Mouse (Mus musculus) brain, adult 2 months (tissue): ENCODE data around the gene Osbpl3.

ENCODE experiments used
- DNase-seq: peaks from one replicate; pipeline ENCODE4 v3.0.0; 2011; ENCODE audit warnings: low read depth, low spot score

Gene Osbpl3

DNA sequence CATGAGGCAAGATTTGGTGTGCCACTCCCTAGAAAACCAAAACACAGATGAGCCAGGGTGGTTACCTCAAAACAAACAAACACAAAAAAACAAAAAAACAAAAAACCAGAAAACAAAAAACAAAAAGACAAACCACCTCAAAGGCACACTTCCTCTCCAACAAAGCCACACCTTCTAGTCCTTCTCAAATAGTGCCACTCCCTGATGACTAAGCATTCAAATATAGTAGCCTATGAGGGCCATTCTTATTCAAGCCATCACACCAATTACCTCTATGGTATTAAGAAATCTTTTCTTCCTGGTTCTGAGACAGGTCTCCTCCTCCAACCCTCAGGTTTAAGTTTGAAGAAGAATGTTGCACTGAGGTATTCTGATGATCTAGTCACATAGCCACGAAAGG lies 79.3 kb downstream of the Osbpl3 start:
- no peak for DNase-seq

DNA sequence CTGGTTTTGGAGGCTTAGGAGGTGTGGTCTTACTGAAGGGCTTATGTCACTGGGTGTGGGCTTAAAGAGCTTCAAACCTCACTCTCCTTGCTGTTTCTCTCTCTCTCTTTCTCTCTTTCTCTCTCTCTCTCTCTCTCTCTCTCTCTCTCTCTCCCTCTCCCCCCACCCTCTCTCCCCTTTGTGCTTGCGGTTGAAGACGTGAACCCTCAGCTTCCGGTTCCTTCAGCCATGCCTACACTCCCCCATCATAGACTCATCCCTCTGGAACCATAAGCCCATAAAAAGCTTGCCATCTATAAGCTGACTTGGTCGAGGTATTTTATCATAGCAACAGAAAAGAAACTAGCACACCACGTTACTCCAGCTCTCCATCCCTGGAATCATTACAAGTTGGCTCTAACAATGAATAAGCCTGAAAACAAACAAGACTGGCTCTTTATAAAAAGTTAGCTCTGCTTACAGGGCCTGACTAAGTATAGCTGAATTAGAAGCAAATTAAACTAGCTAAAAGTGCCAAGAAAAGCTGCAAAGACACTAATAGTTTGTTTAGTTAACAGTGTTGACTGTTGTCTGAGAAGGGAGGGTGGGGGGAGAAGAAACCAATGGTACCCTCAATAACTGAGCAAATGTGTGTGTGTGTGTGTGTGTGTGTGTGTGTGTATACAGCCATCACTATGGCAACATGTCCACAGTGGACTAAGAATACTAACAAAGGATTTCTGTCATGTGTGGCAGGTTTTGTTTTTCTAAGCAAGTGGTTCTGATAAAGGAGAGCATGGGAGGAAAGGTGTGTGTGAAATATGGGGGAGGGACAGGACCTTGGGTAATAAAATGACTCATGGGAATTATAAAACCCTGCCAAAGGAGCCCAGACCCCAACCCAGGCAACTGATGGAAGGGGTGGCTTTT lies 83.2 kb downstream of the Osbpl3 start:
- no peak for DNase-seq

DNA sequence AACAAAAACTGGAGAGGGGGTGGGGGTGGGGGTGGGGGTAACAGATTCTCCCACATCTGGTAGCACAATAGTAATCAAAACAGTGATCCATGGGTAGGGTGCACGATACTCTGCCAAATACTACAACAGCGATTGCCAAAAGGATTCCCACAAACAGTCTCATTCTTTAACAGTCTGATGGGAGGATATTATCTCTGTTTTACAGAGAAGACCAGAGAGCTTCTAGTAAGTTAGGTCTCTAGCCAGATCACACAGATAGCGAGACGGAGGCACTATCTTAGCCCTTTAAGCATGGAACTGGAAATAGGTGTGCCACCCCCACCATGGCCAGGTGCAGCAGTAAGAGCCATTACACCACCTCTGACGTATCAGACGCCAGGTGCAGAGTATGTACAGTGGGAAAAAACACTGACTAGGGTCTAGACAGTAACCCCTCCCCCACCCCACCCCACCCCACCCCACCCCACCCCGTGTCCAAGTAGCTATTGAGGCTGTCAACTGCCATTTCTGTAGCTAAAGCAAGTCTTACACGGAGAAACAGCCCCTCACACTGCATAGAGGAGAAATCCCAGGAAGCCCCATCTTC lies 84.4 kb downstream of the Osbpl3 start:
- DNase-seq: no peak

DNA sequence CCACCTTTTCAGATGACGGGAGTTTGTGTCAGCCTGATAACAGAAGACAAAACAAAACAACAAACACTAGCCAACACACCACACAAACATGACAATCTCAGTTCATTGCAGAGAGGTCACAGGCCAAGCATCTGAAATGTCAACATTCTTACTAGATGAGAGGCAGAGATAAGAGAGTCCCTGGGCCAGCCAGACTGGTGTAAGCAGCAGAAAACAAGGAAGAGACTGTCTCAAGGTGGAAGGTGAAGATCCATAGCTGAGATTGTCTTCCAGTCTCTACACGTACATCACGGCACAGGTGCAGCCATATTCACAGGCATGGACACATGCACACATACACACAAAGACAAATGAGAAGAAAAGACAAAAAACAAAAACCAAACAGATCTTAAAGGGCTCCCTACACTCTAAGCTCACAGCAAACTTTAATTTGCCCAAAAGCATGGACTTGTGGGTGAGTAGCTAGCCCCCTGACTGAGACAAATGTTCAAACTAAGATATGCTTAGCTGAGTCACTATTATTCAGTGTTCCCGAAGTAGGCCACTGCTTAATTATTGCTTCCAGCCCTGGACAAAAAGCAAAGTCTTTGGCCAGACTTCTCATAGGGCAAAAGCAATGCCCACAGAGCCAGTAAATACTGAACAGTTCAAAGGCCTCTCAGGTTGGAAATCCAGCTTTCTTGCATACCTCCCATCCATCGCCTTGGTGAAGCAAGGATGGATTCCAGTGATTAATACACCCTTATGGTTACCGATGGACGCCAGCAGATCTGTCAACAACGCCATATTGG lies 87.3 kb downstream of the Osbpl3 start:
- DNase-seq: no peak

DNA sequence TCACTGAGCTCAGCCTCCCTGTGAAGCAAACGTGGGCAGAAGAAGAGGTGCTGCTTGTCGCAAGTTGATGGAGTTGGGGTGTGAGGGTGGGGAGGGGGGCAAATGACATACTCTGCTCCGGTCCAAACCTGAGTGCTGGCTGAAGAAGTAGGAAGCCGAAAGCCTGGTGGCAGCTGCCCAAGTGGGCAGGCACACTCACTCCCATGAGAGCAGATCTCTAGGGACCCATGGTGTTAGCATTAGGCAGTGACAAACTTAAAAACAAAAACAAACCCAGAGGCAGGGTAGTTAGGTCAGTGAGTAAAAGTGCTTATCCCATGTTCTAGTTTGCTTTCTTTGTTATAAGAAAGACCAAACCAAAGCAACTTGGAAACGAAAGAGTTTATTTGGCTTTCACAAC lies 88.2 kb downstream of the Osbpl3 start:
- no peak for DNase-seq

DNA sequence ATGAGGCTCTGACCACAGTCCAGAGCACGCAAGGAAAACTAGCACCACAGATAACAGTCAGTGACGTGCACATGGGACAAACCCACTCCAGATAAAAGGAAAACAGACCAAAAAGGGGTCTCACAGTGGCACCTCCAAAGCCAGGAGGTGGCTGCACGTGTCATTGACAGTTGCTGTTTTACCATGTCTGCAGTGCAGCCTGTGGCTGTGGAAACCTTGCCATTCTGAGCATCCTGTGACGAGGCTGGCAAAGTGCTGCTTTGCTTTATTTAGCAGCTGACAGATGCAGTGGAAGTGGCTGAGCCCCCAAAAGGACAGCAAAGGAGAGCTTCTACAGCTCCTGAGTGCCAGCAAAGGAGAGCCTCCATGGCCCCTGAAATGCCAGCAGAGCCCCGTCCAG lies 89.3 kb downstream of the Osbpl3 start:
- peak; percentile 92 for DNase-seq

DNA sequence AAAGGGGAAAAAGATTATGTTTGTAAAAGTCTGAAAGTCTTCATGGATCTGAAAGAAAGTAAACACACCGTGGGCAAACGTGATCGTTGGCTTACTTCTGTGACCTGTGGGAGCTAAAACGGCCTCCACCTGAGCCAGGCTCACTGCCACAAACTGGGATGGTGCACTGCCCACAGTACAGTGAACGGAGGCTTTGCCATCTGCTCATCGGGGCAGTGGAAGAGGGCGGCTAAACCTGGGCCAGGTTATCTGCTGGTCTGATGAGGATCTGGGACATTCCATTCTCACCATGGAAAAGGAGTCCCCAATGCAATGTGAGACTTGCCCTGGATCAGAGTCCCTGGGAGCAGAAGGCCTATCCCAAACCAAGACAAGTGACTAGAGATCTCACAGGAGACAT lies 89.7 kb downstream of the Osbpl3 start:
- peak; percentile 96 for DNase-seq

DNA sequence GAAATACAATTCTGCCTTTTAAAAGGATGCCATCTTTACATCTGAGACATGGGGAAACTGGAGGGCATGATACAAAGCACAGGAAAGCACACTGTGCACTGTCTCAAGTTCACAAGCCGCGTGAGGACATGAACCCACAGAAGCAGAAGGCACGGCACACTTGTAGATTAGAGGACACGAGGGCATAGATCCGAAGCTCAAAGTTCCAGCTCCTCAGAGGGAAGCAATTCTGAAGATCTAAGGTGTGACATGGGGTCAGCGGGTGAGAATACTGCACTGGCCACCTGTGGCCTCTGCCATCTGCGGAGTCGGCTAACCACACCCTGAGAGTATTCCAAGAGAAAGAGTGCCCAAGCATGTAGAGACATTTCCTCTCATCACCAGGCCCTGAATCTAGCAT lies 91.6 kb downstream of the Osbpl3 start:
- DNase-seq: no peak

DNA sequence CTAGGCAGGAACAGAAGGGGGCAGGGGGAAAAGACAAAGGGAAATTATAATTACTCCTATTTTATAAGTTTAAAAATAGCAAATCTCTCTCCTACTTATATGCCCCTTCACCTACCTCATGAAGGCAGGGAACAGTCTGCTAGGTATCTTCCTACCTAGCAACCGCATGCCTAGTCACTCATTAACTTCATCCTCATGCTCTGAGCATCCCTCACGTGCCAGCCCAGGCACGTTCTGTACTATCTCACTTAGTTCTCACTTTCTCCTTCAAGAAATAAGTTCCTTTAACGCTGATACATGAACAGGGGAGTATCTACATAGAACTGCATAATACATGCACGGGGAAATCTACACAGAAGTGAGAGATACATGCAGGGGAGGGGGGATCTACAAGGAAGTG lies 92.6 kb downstream of the Osbpl3 start:
- DNase-seq: no peak

DNA sequence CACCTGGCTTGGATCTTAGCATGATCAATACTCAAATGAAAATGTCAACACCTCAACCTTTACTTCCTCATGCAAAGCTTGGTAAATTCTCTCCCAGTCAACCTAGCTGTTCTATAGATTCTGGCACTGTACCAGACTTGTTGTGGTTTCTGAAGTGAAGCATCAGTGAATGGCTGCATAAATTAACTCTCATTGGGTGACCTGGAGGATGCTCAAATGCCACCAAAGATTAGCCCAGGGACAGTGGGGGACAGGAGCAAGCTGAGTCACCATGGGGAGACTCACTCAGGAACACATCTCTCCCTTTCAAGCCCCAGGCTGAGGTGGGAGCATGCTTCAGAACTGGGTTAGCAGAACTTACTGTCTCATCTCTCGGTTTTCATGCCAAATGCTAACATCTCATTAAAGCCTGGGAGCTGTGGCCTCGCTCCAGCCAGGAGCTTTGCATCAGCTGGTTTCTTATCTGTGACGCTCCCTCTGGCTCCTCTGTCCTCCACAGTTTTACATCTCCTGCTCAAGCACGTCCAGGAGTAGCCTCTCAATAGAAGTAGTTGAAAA lies 93.2 kb downstream of the Osbpl3 start:
- peak; percentile 78 for DNase-seq

DNA sequence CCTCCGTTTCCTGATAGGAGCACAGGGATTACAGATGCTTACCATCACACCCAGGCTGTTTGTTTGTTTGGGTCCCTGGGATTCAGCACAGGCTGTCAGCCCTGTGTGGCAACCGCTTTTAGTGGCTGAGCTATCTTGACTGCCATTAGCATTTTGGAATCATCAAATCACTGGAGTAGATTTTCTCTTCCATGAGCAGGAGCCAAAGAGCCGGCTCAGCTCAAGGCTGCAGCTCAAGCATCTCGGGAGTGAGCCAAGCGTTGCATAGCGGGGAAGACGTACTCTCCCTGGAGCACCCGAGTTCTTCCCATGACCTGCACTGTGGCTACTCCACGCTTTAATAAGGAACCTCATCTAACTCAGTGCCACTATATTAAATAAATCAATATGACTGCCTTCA lies 93.8 kb downstream of the Osbpl3 start:
- DNase-seq: peak; percentile 51

DNA sequence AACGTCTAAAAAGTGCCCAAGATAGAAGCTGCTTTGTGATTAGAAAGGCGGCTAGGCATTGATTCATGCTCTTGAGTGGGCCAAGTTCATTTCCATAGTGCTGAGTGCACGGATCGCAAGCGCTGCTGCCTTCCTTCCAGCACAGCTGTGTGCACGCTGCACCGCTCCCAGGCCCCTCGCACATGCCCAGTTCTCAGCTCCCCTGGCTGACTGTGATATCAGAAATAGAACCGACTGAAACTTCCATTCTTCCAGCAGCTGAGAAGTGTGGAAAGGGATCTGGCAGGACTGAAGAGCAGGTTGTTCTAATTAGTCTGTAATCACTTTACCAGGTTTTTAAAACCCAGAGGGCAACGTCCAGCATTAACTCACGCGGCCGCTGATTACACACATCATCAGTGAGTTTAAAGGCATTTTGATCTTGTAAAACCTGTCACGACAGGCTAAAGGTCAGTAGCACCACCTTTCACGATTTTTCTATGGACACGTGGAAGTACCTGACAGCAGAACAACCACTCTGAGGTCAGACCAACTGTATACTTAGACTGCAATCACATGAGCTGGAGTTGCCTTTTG lies 97.8 kb downstream of the Osbpl3 start:
- DNase-seq: peak; percentile 93

DNA sequence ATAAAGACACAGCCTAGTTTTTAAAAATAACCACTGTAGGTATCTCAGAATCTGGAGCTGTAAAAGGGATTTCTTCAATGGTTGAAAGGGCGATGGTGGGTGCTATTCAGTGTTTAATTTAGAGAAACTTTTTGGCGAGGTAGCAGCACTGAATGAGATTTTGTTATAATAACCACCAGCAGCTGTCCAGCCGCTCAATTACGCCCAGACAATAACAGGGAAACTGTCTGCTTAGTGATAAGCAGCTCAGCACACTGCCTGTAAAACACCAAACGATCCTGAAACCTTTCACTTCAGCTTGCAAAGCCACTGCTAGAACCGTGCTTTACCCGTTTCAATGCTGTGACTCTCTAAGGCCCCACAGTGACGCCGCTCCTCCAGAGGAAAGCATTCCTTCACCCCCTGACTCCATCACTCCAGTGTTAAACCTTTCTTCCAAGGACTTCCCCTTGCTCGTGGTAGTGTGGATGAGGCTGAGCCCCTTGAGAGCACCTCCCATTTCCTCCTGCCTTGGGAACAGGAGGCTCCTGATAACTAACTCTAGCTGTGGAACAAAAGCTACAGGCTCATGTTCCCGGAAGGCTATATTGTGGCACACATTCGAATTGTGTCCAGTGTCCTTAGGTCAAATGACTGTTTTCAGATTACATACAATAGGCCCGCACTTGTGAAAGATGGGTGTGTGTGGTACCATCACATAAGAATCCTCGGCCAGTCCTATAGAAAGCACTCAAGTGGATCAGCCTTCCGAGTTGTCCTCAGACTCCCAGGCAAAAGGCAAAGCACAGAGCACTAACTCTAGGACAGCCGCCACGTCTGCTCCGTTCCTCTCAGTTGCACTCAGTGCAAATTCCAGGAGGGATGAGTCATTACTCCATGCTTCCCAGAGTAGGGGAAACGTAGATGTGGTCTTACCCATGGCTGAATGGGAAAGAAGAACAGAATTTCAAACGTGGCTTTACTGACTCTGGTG lies 101.0 kb downstream of the Osbpl3 start:
- peak; percentile 59 for DNase-seq

DNA sequence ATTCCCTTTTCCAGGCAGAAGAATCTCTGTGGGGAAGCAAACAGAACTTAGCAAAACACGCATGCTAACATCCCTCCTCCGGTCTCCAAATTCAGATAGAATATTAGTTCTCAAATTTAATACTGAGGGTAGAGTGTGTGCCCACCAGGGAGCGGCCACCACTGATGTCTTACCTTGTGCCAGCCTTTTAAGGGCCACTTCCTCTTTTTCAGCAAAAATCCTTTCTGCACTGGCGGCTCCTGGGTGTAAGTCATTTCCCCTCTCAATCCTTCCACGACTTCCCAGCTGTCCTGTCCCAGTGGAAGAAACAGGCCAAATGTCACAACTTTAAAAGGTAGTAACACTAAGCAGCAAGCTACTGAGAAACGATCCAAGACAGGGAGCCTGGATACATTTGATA lies 103.2 kb downstream of the Osbpl3 start:
- no peak for DNase-seq

DNA sequence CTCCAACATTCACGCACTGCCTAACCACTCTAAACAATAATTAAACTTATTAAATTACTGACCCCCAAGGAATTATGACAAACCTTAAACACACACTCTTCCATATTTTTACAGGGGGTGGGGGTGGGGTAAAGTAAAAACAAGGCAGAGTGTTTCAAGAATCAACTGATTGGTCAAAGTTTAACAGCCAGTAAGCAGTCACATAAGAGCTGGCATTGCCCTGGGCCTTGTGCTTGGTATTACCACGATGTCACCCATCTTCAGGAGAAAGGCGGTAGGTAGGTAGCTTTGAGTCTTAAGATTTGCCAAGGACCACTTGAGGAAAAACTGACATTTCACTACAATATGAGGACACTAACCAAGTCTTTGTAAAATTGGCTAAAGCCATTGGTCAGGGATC lies 105.1 kb downstream of the Osbpl3 start:
- no peak for DNase-seq

DNA sequence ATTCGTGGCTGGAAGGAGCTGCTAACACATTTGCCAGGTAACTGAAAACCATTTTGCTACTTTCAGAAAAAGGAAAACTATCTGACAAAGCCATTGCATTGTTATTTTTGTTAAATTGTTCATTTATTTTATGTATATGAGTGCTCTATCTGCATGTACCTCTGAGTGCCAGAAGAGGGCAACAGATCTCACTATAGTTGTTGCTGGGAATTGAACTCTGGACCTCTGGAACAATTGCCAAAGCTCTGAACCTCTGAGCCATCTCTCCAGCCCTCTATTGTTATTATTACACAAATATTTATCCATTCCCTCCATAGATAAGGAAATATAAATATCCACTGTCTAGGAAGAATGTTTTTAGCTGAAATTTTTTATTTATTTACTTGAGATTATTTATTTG lies 107.4 kb downstream of the Osbpl3 start:
- DNase-seq: no peak

DNA sequence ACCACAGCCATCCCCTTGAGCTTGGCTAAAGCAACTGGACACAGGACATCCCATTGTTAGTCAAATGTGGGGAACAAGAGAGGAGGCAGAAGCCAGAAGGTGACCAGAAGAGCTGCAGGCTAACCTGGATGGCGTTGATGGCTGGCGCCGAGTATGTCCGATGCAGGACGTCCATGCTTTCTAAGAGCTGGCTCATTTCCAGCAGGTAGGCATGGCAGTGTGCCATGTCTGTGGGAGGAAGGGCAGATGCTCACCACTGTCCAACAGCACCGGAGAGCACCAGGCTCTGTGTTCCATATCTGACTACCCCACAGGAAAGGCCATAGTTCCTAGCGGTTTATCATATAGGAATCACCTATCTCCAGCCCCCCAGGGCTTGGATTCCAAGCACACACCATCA lies 109.8 kb downstream of the Osbpl3 start:
- no peak for DNase-seq

DNA sequence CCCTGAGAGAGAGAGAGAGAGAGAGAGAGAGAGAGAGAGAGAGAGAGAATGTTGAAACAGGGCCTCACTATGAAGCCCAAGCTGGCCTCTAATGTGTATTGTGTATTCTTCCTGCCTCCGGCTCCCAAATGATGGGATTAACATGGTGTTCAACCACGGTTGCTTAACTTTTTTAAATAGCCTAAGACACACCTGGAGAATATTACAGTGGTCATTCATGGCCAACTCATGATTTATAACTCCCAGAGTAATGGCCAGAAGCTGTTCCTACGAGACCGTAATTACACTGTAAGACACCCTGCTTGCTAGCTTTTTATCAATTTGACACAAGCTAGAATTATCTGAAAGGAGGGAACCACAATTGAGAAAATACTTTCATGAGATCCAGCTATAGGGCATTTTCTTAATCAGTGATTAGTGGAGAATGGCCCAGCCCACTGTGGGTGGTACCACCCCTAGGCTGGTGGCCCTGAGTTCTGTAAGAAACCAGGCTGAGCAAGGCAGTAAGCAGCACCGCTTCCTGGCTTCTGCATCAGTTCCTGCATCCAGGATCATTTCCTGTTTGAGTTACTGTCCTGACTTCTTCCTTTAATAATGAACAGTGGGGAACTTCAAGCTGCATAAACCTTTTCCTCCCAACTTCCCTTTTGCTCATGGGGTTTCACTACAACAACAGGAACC lies 115.6 kb downstream of the Osbpl3 start:
- no peak for DNase-seq

DNA sequence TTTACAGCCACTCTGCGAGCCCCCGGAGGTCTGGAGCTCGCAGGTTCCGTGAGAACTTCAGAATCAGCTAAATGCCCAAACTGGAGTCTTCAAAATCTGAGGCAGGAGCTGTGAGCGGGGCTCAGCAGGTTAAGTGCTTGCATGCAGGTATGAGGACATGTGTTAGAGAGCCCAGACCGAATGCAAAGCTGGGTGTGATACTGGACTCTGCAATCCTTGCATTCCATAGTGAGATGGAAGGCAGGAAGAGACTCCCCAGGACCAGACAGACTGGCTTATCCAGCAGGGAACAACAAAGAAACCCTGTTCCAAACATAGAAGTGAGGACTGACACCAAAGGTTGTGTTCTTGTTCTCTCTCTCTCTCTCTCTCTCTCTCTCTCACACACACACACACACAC lies 118.6 kb downstream of the Osbpl3 start:
- DNase-seq: no peak

DNA sequence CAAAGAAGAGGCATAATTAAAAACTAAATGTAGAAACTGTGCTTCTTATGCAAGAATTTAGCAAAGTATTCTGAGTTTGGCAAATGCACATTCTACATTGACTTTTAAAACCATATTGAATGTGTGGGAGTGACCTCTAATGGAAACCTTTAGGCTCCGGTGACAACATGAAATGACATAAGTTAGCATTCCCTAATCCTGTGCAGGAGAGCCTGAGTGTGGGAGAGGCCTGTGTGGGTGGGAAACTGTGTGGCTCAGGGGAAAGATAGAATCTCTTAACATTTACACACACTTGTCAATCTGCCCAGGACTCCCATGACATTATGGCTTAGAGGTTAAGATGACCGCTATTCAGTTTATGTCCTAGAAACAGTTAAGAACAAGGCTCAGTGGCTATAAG lies 119.6 kb downstream of the Osbpl3 start:
- no peak for DNase-seq
